Mouse (Mus musculus) heart, embryonic 13.5 days (tissue): ENCODE measurements around the gene Klk1b8. TPM values are rescaled to one million over a fixed set of nuclear protein-coding genes. Genes with fewer than 3 reads are reported as not detected.
"Not testable (repeated sequence)": the region's sequence is repeated elsewhere in the genome, so short reads cannot be mapped to it uniquely, and the experiment has no call there.

Source experiments
- ATAC-seq: fragments of 200-750 bp; cut with Nextera tagmentation; 2 replicates; pipeline ENCODE4 v1.8.0; 2017; ENCODE audit warnings: moderate TSS enrichment; ENCODE audit not compliant: insufficient number of reproducible peaks, low FRiP score, low TSS enrichment; ENCODE audit errors: extremely low read depth
- H3K27ac ChIP-seq: fragments of 300-500 bp; sonication (generic); replicated peaks from 2 replicates; pipeline ENCODE4 v1.5.1; 2015; ENCODE audit warnings: moderate library complexity, mild to moderate bottlenecking, inconsistent platforms
- H3K27me3 ChIP-seq: fragments of 300-500 bp; sonication (generic); replicated peaks from 2 replicates; pipeline ENCODE4 v1.6.1; 2015; ENCODE audit warnings: mild to moderate bottlenecking, inconsistent platforms
- H3K36me3 ChIP-seq: fragments of 300-500 bp; sonication (generic); 2 replicates; pipeline ENCODE4 v1.6.1; 2015; ENCODE audit warnings: mild to moderate bottlenecking, inconsistent platforms
- H3K4me1 ChIP-seq: fragments of 300-500 bp; sonication (generic); 2 replicates; pipeline ENCODE4 v1.6.1; 2015; ENCODE audit warnings: inconsistent platforms
- H3K4me2 ChIP-seq: fragments of 300-500 bp; sonication (generic); 2 replicates; pipeline ENCODE4 v1.6.1; 2015; ENCODE audit warnings: inconsistent platforms, mild to moderate bottlenecking, moderate library complexity
- H3K4me3 ChIP-seq: fragments of 300-500 bp; sonication (generic); 2 replicates; pipeline ENCODE4 v1.5.1; 2015; ENCODE audit warnings: moderate library complexity, mild to moderate bottlenecking, inconsistent platforms
- H3K9ac ChIP-seq: fragments of 300-500 bp; sonication (generic); 2 replicates; pipeline ENCODE4 v1.6.1; 2015; ENCODE audit warnings: inconsistent platforms, mild to moderate bottlenecking, moderate library complexity
- H3K9me3 ChIP-seq: fragments of 300-500 bp; sonication (generic); 2 replicates; pipeline ENCODE4 v1.6.1; 2016; ENCODE audit warnings: inconsistent platforms
- WGBS: fragments of 180-500 bp; shearing (Covaris S2); methylation state at CpG from one replicate; pipeline ENCODE4 v1.1.7; 2015; ENCODE audit warnings: mixed read lengths; 5-methylcytosine and 5-hydroxymethylcytosine counted together
- polyA plus RNA-seq: library from polyadenylated mRNA; unstranded; fragments of >200 nt; fragmentation: Nextera tagmentation; extraction: Ambion mirVana; gene quantifications from 2 replicates; pipeline ENCODE4 v1.2.1, GENCODE M21; 2015

The Klk1b8 gene
- polyA plus RNA-seq, 1 experiment from 2014 or later, result not detected

DNA sequence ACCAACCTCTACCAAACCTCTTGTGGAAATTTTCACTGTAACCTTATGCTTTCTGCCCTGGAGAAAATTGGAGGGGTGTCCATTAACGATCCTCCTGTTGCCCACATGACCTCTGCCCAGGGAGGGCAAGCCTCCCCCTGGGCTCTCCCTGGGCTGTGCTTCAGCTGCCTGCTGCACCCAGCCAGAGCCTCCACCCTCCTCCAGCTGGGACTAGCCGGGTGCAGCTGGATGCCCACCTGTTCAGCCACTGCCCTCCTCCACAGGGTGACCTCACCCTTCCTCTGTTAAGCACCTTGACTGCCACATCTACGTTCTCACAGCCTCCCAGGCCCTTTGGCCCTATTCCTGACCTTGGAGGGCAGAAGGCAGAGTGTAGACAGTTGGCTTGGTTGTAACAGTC, 15.7 kb upstream of the Klk1b8 start:
- Histone ChIP-seq H3K27me3 (0 out of 2 replicates have a peak, but pooled peaks cover 3% of the 10 kb centered on the region), H3K9ac (no peak overlapping the region), H3K4me3 (no peak overlapping the region), H3K36me3 (no peaks in the 10 kb centered on the region), H3K4me1 (no peaks in the 10 kb centered on the region), H3K27ac (no peak overlapping the region), H3K9me3 (no peaks in the 10 kb centered on the region), H3K4me2 (no peak overlapping the region)
- no peak for ATAC-seq
- WGBS, result 66% methylated on average over 3 of the region's 3 CpGs

DNA sequence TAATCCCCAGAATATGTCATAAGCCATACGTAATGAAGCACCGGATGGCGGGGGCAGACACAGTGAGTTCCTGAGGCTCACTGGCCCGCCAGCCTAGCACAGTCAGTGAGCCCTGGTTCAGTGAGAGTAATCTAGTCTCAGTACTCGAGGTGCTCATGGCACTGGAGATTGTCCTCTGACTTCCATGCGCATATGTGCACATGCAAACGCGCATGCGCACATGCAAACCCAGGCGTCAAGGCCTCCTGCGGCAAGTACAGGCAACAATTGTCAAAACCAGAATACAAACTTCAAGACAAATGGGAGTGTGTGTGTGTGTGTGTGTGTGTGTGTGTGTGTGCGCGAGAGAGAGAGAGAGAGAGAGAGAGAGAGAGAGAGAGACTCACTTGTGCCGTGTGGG, 13.9 kb upstream of the Klk1b8 start:
- no peak overlapping the region for H3K9ac ChIP-seq
- no peak overlapping the region for H3K4me3 ChIP-seq
- H3K4me1 ChIP-seq, result no peaks in the 10 kb centered on the region
- H3K9me3 ChIP-seq, result no peaks in the 10 kb centered on the region
- H3K4me2 ChIP-seq, result no peak overlapping the region
- no peak overlapping the region for H3K27ac ChIP-seq
- H3K36me3 ChIP-seq, result no peaks in the 10 kb centered on the region
- ATAC-seq, result no peak
- H3K27me3 ChIP-seq, result 0 out of 2 replicates have a peak, but pooled peaks cover 3% of the 10 kb centered on the region
- 75% methylated on average over 14 of the region's 14 CpGs for WGBS

DNA sequence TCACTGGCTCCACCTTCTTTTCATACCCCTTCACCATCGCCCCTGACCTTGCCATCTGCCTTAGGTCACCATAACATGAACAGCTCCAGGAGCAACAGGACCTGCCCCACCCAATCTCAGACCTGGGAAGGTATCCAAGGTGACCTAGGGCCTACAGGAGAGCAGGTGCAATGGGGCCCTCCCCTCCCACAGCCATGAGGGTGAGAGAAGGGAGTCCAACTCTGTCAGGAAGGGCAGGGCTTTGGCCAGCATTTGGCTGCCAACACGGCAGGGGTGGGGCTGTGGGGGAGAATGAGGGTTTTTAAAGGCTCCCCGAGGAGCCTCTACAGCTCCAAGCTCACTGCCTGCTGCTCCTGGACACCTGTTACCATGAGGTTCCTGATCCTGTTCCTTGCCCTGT, 8.2 kb upstream of the Klk1b8 start:
- H3K4me1 ChIP-seq, H3K9ac ChIP-seq: not testable (repeated sequence)
- 62% methylated on average over 3 of the region's 3 CpGs for WGBS

DNA sequence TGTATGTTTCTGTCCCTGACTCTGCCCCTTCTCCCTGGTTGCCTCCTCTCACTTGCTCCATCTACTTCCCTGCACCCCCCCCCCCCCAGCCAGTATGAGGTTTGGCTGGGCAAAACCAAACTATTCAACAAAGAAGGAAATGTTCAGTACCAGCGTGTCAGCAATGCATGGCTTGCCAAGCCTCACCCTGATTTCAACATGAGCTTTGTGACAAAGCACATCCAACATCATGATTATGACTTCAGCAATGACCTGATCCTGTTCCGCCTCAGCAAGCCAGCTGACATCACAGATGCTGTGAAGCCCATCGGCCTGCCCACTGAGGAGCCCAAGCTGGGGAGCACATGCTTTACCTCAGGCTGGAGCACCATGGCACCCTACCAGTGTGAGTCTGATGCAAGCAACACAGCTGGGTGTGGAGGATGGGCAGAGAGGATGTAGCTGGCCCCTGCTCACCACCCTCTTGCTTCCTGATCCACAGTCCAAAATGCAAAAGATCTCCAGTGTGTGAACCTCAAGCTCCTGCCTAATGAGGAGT, 5.7 kb upstream of the Klk1b8 start:
- no peak for ATAC-seq
- H3K27me3 ChIP-seq, result no peaks in the 10 kb centered on the region
- no peak overlapping the region for H3K4me2 ChIP-seq
- no peaks in the 10 kb centered on the region for H3K36me3 ChIP-seq
- H3K4me3 ChIP-seq, result no peak overlapping the region
- 60% methylated on average over 3 of the region's 3 CpGs for WGBS
- no peak overlapping the region for H3K27ac ChIP-seq
- no peaks in the 10 kb centered on the region for H3K4me1 ChIP-seq
- H3K9me3 ChIP-seq, result no peaks in the 10 kb centered on the region
- H3K9ac ChIP-seq, result no peak overlapping the region

More for the DNA sequence above, 8.2 kb upstream of the Klk1b8 start:
- not testable (repeated sequence) for H3K36me3 ChIP-seq, H3K4me3 ChIP-seq, H3K27ac ChIP-seq, ATAC-seq, H3K9me3 ChIP-seq, H3K4me2 ChIP-seq, H3K27me3 ChIP-seq

DNA sequence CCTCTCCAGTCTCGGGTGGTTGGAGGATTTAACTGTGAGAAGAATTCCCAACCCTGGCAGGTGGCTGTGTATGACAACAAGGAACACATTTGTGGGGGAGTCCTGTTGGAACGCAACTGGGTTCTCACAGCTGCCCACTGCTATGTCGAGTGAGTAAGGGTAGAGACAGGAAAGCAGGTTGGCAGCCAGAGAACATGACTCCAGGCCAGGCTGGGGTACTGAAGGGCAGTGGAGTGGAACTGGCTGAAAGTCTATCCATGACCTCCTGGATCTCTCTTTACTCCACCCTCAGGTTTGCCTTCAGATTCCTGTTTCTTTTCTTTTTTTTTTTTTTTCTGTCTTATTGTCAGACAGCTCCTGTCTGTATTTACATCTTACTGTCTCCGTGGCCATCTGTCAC, 2.2 kb downstream of the Klk1b8 start:
- no peaks in the 10 kb centered on the region for H3K27me3 ChIP-seq
- WGBS, result 50% methylated on average over 4 of the region's 4 CpGs

DNA sequence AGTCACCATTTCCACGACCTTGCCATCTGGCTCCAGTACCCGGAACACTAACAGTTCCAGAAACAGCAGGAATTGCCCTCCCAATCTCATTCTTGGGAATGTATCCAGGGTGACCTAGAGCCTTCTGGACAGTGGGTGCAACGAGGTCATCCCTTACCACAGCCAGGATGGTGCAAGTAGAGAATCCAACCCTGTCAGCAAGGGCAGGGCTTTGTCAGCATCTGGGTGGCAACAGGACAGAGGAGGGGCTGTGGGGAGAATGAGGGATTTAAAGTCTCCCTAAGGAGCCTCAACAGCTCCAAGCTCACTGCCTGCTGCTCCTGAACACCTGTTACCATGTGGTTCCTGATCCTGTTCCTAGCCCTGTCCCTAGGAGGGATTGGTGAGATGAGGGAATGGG, 16.0 kb downstream of the Klk1b8 start, which contains the start of gene Klk1b1:
Gene Klk1b1 (plus strand): TSS at position 301 of the 400 bp plus-strand sequence.
- Histone ChIP-seq H3K9me3 (no peaks in the 10 kb centered on the region), H3K27ac (no peak within 1 kb of the TSS), H3K4me2 (no peak within 1 kb of the TSS), H3K9ac (no peak within 1 kb of the TSS), H3K36me3 (no peaks in the 10 kb centered on the region), H3K4me1 (no peaks in the 10 kb centered on the region), H3K27me3 (no peaks in the 10 kb centered on the region; the same call in 1 of the 2 replicates), H3K4me3 (no peak within 1 kb of the TSS)
- no peak for ATAC-seq
- 60% methylated on average over 3 of the region's 3 CpGs for WGBS

More for the DNA sequence above, 2.2 kb downstream of the Klk1b8 start:
- Histone ChIP-seq H3K4me1 (no peaks in the 10 kb centered on the region), H3K9me3 (no peaks in the 10 kb centered on the region), H3K4me2 (no peak overlapping the region), H3K27ac (no peak overlapping the region), H3K36me3 (no peaks in the 10 kb centered on the region), H3K9ac (no peak overlapping the region), H3K4me3 (no peak overlapping the region)
- no peak for ATAC-seq

DNA sequence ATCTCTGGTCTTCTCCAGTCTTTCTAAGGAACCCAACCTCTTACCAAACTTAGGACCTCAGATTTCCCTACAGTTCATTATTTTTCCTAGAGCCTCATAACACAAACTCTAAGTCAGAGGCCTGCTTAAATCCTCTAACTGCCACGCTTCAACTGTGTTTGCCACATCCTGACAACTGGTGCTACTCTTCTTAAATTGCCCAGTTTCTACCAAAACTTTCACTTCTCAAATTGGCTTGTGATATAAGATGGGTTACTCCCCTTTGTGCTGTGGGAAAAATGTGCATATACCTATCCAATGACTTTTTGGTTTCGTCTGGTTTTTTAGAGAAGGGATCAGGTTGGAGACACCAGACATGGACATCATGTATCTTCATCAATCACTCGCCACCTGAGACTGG, 16.6 kb downstream of the Klk1b8 start:
- no peaks in the 10 kb centered on the region; the same call in 1 of the 2 replicates for H3K27me3 ChIP-seq

DNA sequence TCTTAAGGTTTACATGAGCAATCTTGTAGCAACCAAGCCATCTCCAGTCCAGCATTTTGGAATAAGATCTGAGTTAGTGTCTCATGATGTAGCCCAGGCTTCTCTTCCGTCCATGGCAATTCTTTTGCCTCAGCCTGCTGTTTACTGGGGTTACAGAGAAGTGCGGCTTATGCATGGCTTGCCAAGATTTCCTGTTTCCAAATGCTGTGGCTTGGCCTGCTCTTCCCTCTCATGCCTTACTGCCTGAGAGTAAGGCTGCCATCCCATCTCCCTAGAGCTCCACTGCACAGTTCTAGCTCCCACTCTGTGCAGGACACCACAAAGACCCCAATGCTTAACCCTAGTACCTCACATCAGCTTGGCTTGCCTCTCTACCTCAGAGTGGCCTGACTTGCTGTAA, 17.1 kb downstream of the Klk1b8 start:
- Histone ChIP-seq H3K27ac (no peak overlapping the region), H3K36me3 (no peaks in the 10 kb centered on the region), H3K9me3 (no peaks in the 10 kb centered on the region), H3K27me3 (no peaks in the 10 kb centered on the region; the same call in 1 of the 2 replicates), H3K4me1 (no peaks in the 10 kb centered on the region), H3K4me3 (no peak overlapping the region), H3K4me2 (no peak overlapping the region), H3K9ac (no peak overlapping the region)
- ATAC-seq, result no peak
- 74% methylated on average over 2 of the region's 2 CpGs for WGBS

More for the DNA sequence above, 16.6 kb downstream of the Klk1b8 start:
- ATAC-seq, result no peak
- no peak overlapping the region for H3K27ac ChIP-seq
- H3K4me1 ChIP-seq, result no peaks in the 10 kb centered on the region
- WGBS, result 65% methylated on average over 3 of the region's 3 CpGs
- H3K4me3 ChIP-seq, result no peak overlapping the region
- no peak overlapping the region for H3K4me2 ChIP-seq
- no peaks in the 10 kb centered on the region for H3K9me3 ChIP-seq
- no peak overlapping the region for H3K9ac ChIP-seq
- no peaks in the 10 kb centered on the region for H3K36me3 ChIP-seq

DNA sequence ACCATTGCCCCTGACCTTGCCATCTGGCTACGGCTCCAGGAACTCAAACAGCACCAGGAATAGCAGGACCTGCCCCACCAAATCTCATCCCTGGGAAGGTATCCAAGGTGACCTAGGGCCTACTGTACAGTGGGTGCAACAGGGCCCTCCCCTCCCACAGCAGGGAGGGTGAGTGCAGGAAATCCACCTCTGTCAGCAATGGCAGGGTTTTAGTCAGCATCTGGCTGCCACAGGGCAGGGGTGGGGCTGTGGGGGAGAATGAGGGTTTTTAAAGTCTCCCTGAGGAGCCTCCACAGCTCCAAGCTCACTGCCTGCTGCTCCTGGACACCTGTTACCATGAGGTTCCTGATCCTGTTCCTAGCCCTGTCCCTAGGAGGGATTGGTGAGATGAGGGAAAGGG, 25.3 kb downstream of the Klk1b8 start, which contains the start of gene Klk1b9:
Gene Klk1b9 (plus strand): TSS at position 301 of the 400 bp plus-strand sequence.
- not testable (repeated sequence) for H3K9ac ChIP-seq, H3K4me3 ChIP-seq, H3K4me1 ChIP-seq, H3K36me3 ChIP-seq, H3K9me3 ChIP-seq, ATAC-seq, H3K4me2 ChIP-seq, H3K27ac ChIP-seq, H3K27me3 ChIP-seq
- 60% methylated on average over 1 of the region's 1 CpGs for WGBS

DNA sequence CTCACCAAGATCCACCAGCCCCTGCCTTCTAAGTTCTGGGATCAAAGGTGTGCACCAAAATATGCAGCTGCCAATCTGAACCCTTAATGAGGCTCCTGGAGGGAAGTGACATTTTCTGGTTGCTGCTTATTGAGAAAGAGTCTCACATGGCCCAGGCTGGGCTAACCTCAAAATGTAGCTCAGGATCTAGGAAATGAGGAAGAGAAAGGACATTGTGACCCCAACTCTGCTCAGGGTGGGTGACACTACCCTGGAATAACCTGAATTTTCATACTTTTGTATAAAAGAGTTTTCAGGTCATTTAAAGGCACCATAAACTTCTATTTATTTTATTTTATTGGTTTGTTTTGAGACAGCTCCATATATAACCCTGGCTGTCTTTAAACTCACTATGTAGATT, 35.2 kb downstream of the Klk1b8 start:
- Histone ChIP-seq H3K27me3 (no peaks in the 10 kb centered on the region), H3K9ac (no peak overlapping the region), H3K4me2 (no peak overlapping the region), H3K4me1 (no peaks in the 10 kb centered on the region), H3K4me3 (no peak overlapping the region), H3K27ac (no peak overlapping the region), H3K36me3 (no peaks in the 10 kb centered on the region), H3K9me3 (no peaks in the 10 kb centered on the region)
- no peak for ATAC-seq

DNA sequence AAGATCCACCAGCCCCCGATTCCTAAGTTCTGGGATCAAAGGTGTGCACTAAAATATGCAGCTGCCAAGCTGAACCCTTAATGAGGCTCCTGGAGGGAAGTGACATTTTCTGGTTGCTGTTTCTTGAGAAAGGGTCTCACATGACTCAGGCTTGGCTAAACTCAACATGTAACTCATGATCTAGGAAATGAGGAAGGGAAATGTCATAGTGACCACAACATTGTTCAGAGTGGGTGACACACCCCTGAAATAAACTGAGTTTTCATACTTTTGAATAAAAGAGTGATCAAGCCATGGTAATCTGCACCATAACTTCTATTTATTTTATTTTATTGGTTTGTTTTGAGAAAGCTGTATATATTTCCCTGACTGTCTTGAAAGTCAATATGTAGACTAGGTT, 44.4 kb downstream of the Klk1b8 start:
- not testable (repeated sequence) for H3K4me2 ChIP-seq, H3K27ac ChIP-seq, H3K4me3 ChIP-seq, H3K4me1 ChIP-seq, ATAC-seq, H3K27me3 ChIP-seq, H3K9me3 ChIP-seq, H3K9ac ChIP-seq, H3K36me3 ChIP-seq
- 59% methylated on average over 1 of the region's 1 CpGs for WGBS

DNA sequence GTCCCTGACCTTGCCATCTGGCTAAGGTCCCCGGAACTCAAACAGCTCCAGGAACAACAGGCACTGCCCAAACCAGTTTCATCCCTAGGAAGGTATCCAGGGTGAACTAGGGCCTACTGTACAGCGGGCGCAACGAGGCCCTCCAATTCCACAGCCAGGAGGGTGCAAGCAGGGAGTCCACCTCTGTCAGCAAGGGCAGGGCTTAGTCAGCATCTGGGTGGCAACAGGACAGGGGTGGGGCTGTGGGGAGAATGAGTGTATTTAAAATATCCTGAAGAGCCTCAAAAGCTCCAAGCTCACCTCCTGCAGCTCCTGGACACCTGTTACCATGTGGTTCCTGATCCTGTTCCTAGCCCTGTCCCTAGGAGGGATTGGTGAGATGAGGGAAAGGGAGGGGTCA, 45.1 kb downstream of the Klk1b8 start, which contains the start of gene Klk1b11:
Gene Klk1b11 (plus strand): TSS at position 301 of the 400 bp plus-strand sequence.
- 62% methylated on average over 4 of the region's 4 CpGs for WGBS
- not testable (repeated sequence) for H3K9ac ChIP-seq, H3K27ac ChIP-seq, H3K9me3 ChIP-seq, H3K4me3 ChIP-seq, H3K4me2 ChIP-seq, H3K36me3 ChIP-seq, ATAC-seq, H3K27me3 ChIP-seq, H3K4me1 ChIP-seq
